Mouse (Mus musculus) brown adipose tissue, adult 24 weeks (tissue): ENCODE results near the gene Ankrd13a. TPM values are rescaled to one million over a fixed set of nuclear protein-coding genes. Genes with fewer than 3 reads are reported as not detected.
"Not testable (repeated sequence)": the region's sequence is repeated elsewhere in the genome, so short reads cannot be mapped to it uniquely, and the experiment has no call there.

ENCODE experiments used
- H3K27ac ChIP-seq: fragments of 200-500 bp; replicated peaks from 2 replicates; pipeline ENCODE4 v1.5.1; 2012; ENCODE audit warnings: low read depth, mild to moderate bottlenecking, low read length
- H3K4me1 ChIP-seq: fragments of 200-500 bp; 2 replicates; pipeline ENCODE4 v1.6.1; 2012; ENCODE audit warnings: low read length, mixed read lengths; ENCODE audit not compliant: control insufficient read depth, insufficient read depth, insufficient read length
- H3K4me3 ChIP-seq: fragments of 200-500 bp; 2 replicates; pipeline ENCODE4 v1.5.1; 2012; ENCODE audit warnings: low read depth, mild to moderate bottlenecking, low read length, moderate library complexity; ENCODE audit not compliant: insufficient read depth
- polyA plus RNA-seq: library from polyadenylated mRNA; stranded (reverse); fragments of >200 nt; gene quantifications from 2 replicates; pipeline ENCODE4 v1.2.4, GENCODE M21; 2012; ENCODE audit not compliant: missing spikeins, insufficient read depth, insufficient read length

Gene Ankrd13a
- polyA plus RNA-seq, 1 experiment = 53.8 TPM

GRCm38 (mm10) chr5:114822796-114823688 is 48.6 kb downstream of the Ankrd13a start, which contains the start of gene 1500011B03Rik:
1500011B03Rik (minus strand) TSS chr5:114823468.
- H3K4me3 ChIP-seq = peak within 1 kb of the TSS; percentile 58
- H3K4me1 ChIP-seq = peaks cover 5% of the 10 kb centered on the region; the same call in 1 of the 2 replicates
- H3K27ac ChIP-seq = no peak within 1 kb of the TSS

DNA sequence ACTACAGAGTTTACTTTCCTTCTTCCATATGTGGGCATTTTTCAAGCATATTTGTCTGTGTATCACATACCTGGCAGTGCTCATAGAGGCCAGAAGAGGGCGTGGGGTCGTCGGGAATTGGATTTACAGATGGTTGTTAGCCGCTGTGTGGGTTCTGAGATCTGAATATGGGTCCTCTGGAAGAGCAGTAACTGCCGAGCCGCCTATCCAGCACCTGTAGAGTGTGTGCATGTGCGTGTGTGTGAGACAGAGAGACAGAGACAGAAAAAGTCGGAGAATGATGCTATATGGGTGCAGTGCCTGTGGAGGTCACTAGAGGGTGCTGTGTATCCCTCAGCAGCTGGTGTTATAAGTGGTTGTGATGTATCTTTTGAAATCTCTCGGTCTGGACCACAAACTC is 49.7 kb downstream of the Ankrd13a start:
- Histone ChIP-seq H3K4me1 (peaks cover 5% of the 10 kb centered on the region; the same call in 1 of the 2 replicates), H3K4me3 (peak overlapping the region; percentile 44), H3K27ac (no peak overlapping the region)

DNA sequence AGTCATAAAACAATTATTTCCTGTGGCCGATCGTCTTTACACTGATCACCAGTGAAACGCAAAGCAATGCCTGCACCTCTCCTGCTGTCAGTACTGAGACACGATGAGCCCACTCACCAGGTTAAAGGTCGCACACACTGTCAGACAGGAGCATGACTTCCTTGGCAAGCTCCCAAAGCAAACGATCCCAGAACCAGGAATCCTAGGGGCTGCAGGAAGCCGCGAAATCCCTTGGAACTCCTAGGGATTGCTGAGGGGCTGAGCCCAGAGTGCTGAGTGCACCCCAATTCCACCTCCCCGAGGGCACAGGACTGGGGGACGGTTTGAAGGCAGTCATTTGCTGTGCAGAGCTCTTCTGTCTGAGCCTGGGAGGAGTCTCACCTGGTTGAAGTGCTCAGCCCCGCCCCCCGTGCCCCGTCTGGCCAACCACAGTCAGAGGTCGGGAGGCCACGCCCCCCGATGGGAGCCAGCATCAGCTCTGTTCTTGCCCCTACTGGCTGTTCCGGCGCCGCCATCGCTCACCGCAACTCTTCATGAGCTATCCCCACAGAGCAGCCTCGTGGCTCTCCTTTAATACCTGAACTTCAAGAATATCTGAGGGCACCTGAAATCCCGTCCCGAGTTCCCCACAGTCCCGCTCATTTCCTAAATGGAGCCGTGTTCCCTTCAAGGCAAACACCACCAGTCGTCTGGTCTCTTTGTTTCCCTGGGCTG is 51.7 kb downstream of the Ankrd13a start:
- H3K27ac ChIP-seq = no peak overlapping the region
- H3K4me3 ChIP-seq = peak overlapping the region; percentile 27
- H3K4me1 ChIP-seq = peaks cover 5% of the 10 kb centered on the region; the same call in 1 of the 2 replicates

DNA sequence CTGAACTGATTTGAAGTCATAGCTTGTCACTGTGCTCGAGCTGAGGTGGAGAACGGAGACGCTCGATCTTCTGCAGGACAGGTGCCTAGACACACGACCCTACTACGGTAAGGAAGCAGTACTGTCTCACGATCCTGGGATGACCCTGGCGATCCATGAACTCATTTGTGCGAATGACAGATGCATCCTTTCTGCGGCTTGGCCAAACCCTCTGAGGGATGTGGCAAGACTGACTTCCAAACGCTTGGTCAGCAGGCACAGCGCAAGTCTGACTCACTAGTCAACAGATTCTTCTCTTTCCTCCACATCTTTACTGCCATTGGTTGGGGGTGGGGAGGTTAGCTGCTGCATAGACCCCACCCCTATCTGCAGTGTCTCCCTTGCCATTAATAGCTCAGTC is 53.0 kb downstream of the Ankrd13a start:
- Histone ChIP-seq H3K27ac (no peak overlapping the region), H3K4me1 (peaks cover 5% of the 10 kb centered on the region; the same call in 1 of the 2 replicates), H3K4me3 (no peak overlapping the region)

- H3K4me1 ChIP-seq = peaks cover 5% of the 10 kb centered on the region; the same call in 1 of the 2 replicates
- no peak overlapping the region for H3K27ac ChIP-seq
- no peak overlapping the region for H3K4me3 ChIP-seq
These were observed 55.3 kb downstream of the Ankrd13a start for GRCm38 (mm10) chr5:114829740-114830139.

- H3K4me1 ChIP-seq = no peaks in the 10 kb centered on the region
- H3K4me3 ChIP-seq = no peak overlapping the region
- H3K27ac ChIP-seq = no peak overlapping the region
These were observed 62.4 kb downstream of the Ankrd13a start for GRCm38 (mm10) chr5:114836886-114837285.

GRCm38 (mm10) chr5:114840481-114840880 is 66.0 kb downstream of the Ankrd13a start:
- H3K4me3 ChIP-seq, H3K4me1 ChIP-seq, H3K27ac ChIP-seq: not testable (repeated sequence)

DNA sequence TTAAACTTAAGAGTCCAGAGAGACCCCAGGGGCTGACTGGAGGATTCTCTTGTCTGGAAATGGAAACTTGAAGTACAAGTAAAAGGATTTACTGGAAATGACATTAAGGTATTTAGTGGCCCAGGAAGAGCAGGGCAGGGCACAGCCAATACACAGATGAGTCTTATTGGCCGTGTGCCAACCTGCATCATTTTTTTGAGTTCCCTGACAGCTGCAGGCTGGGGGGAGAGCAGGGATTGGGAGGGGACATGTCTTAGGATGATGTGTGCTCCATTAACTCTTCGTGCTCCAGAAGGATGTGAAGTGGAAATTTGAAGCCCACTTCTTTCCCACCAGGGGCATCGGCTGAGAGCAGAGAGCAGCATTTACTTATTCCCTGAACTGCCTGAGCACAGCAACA is 67.7 kb downstream of the Ankrd13a start:
- H3K27ac ChIP-seq, H3K4me1 ChIP-seq, H3K4me3 ChIP-seq: not testable (repeated sequence)

DNA sequence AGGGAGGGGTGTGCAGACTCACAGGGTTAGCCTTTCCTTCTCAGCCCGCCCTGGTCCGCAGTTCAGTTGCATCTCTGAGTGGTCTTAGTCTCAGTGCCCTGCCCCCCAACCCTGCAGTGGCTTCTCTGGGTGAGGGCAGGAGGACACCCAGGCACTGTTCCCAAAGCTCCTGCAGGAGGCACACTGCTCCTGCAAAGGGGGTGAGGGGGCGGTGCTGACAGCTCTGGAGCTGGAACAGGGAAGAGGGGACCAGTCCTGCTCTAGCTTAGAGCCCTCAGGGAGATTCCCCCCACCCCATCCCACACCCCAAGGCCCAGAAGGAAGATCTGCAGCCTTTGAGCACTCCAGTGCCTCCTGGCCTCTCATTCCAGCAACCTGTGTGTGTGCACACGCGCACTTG is 68.2 kb downstream of the Ankrd13a start:
- Histone ChIP-seq H3K4me3 (no peak overlapping the region), H3K27ac (no peak overlapping the region), H3K4me1 (no peaks in the 10 kb centered on the region)

DNA sequence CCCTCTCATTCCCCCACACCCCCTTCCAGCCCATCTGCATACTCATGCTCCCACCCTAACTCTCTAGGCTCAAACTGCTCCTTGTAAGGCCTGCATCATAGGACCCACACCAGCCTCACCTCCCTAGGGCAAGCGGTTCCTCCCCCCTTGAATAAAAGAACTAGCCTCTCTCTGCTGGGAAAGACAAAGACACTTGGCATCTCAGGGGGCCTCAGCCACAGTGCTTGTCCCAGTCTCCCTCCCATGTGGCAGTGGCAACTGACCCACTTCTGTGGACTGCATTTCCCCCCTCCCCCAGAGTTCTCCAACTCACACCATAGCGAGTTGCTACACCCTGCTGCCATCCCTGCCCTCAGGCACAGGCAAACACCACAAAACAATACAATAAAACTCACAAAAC is 69.9 kb downstream of the Ankrd13a start:
- not testable (repeated sequence) for H3K4me1 ChIP-seq, H3K4me3 ChIP-seq, H3K27ac ChIP-seq

GRCm38 (mm10) chr5:114851565-114852236 is 77.2 kb downstream of the Ankrd13a start:
- no peak overlapping the region for H3K27ac ChIP-seq
- no peaks in the 10 kb centered on the region for H3K4me1 ChIP-seq
- no peak overlapping the region for H3K4me3 ChIP-seq

- not testable (repeated sequence) for H3K4me1 ChIP-seq, H3K27ac ChIP-seq, H3K4me3 ChIP-seq
These were observed 78.9 kb downstream of the Ankrd13a start, which contains the start of gene 4930519G04Rik for GRCm38 (mm10) chr5:114853364-114853763. 4930519G04Rik (plus strand) TSS chr5:114853664.
